Mouse (Mus musculus) limb, embryonic 15.5 days (tissue): ENCODE measurements around the gene Pdgfa. TPM values are rescaled to one million over a fixed set of nuclear protein-coding genes. Genes with fewer than 3 reads are reported as not detected.

ENCODE experiments used
- ATAC-seq: fragments of 200-750 bp; cut with Nextera tagmentation; 2 replicates; pipeline ENCODE4 v1.8.0; 2017; ENCODE audit warnings: low read depth, moderate TSS enrichment; ENCODE audit not compliant: insufficient number of reproducible peaks, low FRiP score, low TSS enrichment
- H3K27ac ChIP-seq: fragments of 300-500 bp; sonication (generic); 2 replicates; pipeline ENCODE4 v1.5.1; 2015; ENCODE audit warnings: moderate library complexity, mild to moderate bottlenecking, inconsistent platforms
- H3K27me3 ChIP-seq: fragments of 300-500 bp; sonication (generic); 2 replicates; pipeline ENCODE4 v1.6.1; 2015; ENCODE audit warnings: inconsistent platforms
- H3K36me3 ChIP-seq: fragments of 300-500 bp; sonication (generic); 2 replicates; pipeline ENCODE4 v1.6.1; 2015; ENCODE audit warnings: inconsistent platforms
- H3K4me1 ChIP-seq: fragments of 300-500 bp; sonication (generic); 2 replicates; pipeline ENCODE4 v1.6.1; 2015; ENCODE audit warnings: inconsistent platforms
- H3K4me2 ChIP-seq: fragments of 300-500 bp; sonication (generic); 2 replicates; pipeline ENCODE4 v1.6.1; 2015; ENCODE audit warnings: mild to moderate bottlenecking, inconsistent platforms
- H3K4me3 ChIP-seq: fragments of 300-500 bp; sonication (generic); 2 replicates; pipeline ENCODE4 v1.5.1; 2015; ENCODE audit warnings: mild to moderate bottlenecking, inconsistent platforms
- H3K9ac ChIP-seq: fragments of 300-500 bp; sonication (generic); 2 replicates; pipeline ENCODE4 v1.6.1; 2015; ENCODE audit warnings: inconsistent platforms
- H3K9me3 ChIP-seq: fragments of 300-500 bp; sonication (generic); 2 replicates; pipeline ENCODE4 v1.6.1; 2016; ENCODE audit warnings: inconsistent platforms
- WGBS: fragments of 180-500 bp; shearing (Covaris S2); methylation state at CpG from one replicate; pipeline ENCODE4 v1.1.7; 2015; 5-methylcytosine and 5-hydroxymethylcytosine counted together
- polyA plus RNA-seq: library from polyadenylated mRNA; unstranded; fragments of >200 nt; fragmentation: Nextera tagmentation; extraction: Ambion mirVana; gene quantifications from 2 replicates; pipeline ENCODE4 v1.2.1, GENCODE M21; 2015

Pdgfa gene
- polyA plus RNA-seq, 1 experiment from 2014 or later: 65.7 TPM

- Histone ChIP-seq H3K9ac (no peak overlapping the region), H3K27ac (no peak overlapping the region), H3K4me3 (no peak overlapping the region), H3K4me2 (no peak overlapping the region), H3K36me3 (0 out of 2 replicates have a peak, but pooled peaks cover 6% of the 10 kb centered on the region), H3K4me1 (no peaks in the 10 kb centered on the region), H3K9me3 (no peaks in the 10 kb centered on the region), H3K27me3 (0 out of 2 replicates have a peak, but pooled peaks cover 2% of the 10 kb centered on the region)
- 0 out of 2 replicates have a peak, but pooled peaks have one; percentile 32 for ATAC-seq
- 62% methylated on average over 3 of the region's 3 CpGs for WGBS
Observed at GRCm38 (mm10) chr5:139015097-139015496, 17.9 kb upstream of the Pdgfa start.

- 47% methylated on average over 2 of the region's 2 CpGs for WGBS
- Histone ChIP-seq H3K36me3 (no peaks in the 10 kb centered on the region), H3K9me3 (no peaks in the 10 kb centered on the region), H3K4me3 (no peak overlapping the region), H3K27ac (no peak overlapping the region), H3K4me1 (no peaks in the 10 kb centered on the region), H3K4me2 (no peak overlapping the region), H3K27me3 (peaks cover 11% of the 10 kb centered on the region; the same call in 1 of the 2 replicates), H3K9ac (no peak overlapping the region)
- ATAC-seq: no peak
Observed at GRCm38 (mm10) chr5:139010649-139011048, 13.5 kb upstream of the Pdgfa start.

GRCm38 (mm10) chr5:139007141-139007775, 10.1 kb upstream of the Pdgfa start:
- Histone ChIP-seq H3K36me3 (no peaks in the 10 kb centered on the region), H3K4me3 (no peak overlapping the region), H3K4me2 (no peak overlapping the region), H3K9ac (no peak overlapping the region), H3K27ac (no peak overlapping the region), H3K4me1 (no peaks in the 10 kb centered on the region), H3K27me3 (peaks cover 15% of the 10 kb centered on the region), H3K9me3 (no peaks in the 10 kb centered on the region)
- ATAC-seq: no peak
- WGBS: 42% methylated on average over 4 of the region's 4 CpGs

- Histone ChIP-seq H3K4me1 (no peaks in the 10 kb centered on the region), H3K4me2 (no peak overlapping the region), H3K27me3 (peaks cover 20% of the 10 kb centered on the region), H3K4me3 (no peak overlapping the region), H3K9ac (no peak overlapping the region), H3K27ac (no peak overlapping the region), H3K36me3 (no peaks in the 10 kb centered on the region), H3K9me3 (no peaks in the 10 kb centered on the region)
- no peak for ATAC-seq
- WGBS: 71% methylated on average over 6 of the region's 6 CpGs
Observed at GRCm38 (mm10) chr5:139004588-139004987, 7.4 kb upstream of the Pdgfa start.

- ATAC-seq: no peak
- peaks cover 46% of the 10 kb centered on the region for H3K27me3 ChIP-seq
- H3K4me2 ChIP-seq: no peak overlapping the region
- 54% methylated on average over 7 of the region's 7 CpGs for WGBS
- H3K36me3 ChIP-seq: no peaks in the 10 kb centered on the region
- H3K9me3 ChIP-seq: no peaks in the 10 kb centered on the region
- no peak overlapping the region for H3K9ac ChIP-seq
- no peak overlapping the region for H3K4me3 ChIP-seq
- H3K4me1 ChIP-seq: peaks cover 40% of the 10 kb centered on the region
- H3K27ac ChIP-seq: no peak overlapping the region
Observed at GRCm38 (mm10) chr5:138999716-139000115, 2.5 kb upstream of the Pdgfa start.

GRCm38 (mm10) chr5:138997936-138998580, 888 bp upstream of the Pdgfa start:
- H3K4me3 ChIP-seq: peak overlapping the region; percentile 77
- WGBS: 3% methylated on average over 30 of the region's 30 CpGs
- ATAC-seq: no peak
- H3K27ac ChIP-seq: no peak overlapping the region
- peak overlapping the region; percentile 95 for H3K4me2 ChIP-seq
- no peak overlapping the region for H3K9ac ChIP-seq
- no peaks in the 10 kb centered on the region for H3K9me3 ChIP-seq
- H3K27me3 ChIP-seq: peaks cover 58% of the 10 kb centered on the region
- H3K36me3 ChIP-seq: no peaks in the 10 kb centered on the region
- peaks cover 56% of the 10 kb centered on the region for H3K4me1 ChIP-seq

- peak overlapping the region; percentile 91 for H3K27ac ChIP-seq
- H3K4me3 ChIP-seq: peak overlapping the region; percentile 77
- peak overlapping the region; percentile 84; the same call in 1 of the 2 replicates for H3K9ac ChIP-seq
- no peak for ATAC-seq
- no peaks in the 10 kb centered on the region for H3K9me3 ChIP-seq
- H3K4me1 ChIP-seq: peaks cover 68% of the 10 kb centered on the region
- H3K36me3 ChIP-seq: no peaks in the 10 kb centered on the region
- 14% methylated on average over 24 of the region's 24 CpGs for WGBS
- peak overlapping the region; percentile 95 for H3K4me2 ChIP-seq
- H3K27me3 ChIP-seq: peaks cover 73% of the 10 kb centered on the region
Observed at GRCm38 (mm10) chr5:138996322-138997073, 672 bp downstream of the Pdgfa start.

- peak overlapping the region; percentile 84 for H3K9ac ChIP-seq
- peaks cover 77% of the 10 kb centered on the region for H3K27me3 ChIP-seq
- ATAC-seq: peak; percentile 52
- peak overlapping the region; percentile 95 for H3K4me2 ChIP-seq
- peak overlapping the region; percentile 91 for H3K27ac ChIP-seq
- no peaks in the 10 kb centered on the region for H3K36me3 ChIP-seq
- no peaks in the 10 kb centered on the region for H3K9me3 ChIP-seq
- WGBS: under 1% methylated on average over 47 of the region's 52 CpGs
- peak overlapping the region; percentile 77 for H3K4me3 ChIP-seq
- H3K4me1 ChIP-seq: peaks cover 74% of the 10 kb centered on the region
Observed at GRCm38 (mm10) chr5:138995721-138996311, 1.4 kb downstream of the Pdgfa start.

- Histone ChIP-seq H3K4me1 (peaks cover 81% of the 10 kb centered on the region), H3K27me3 (peaks cover 81% of the 10 kb centered on the region), H3K9ac (peak overlapping the region; percentile 84), H3K4me2 (peak overlapping the region; percentile 95), H3K9me3 (no peaks in the 10 kb centered on the region), H3K27ac (peak overlapping the region; percentile 91), H3K4me3 (peak overlapping the region; percentile 77), H3K36me3 (no peaks in the 10 kb centered on the region)
- under 1% methylated on average over 101 of the region's 127 CpGs for WGBS
- ATAC-seq: peak; percentile 32
Observed at GRCm38 (mm10) chr5:138994786-138995720, 2.1 kb downstream of the Pdgfa start.

- Histone ChIP-seq H3K4me3 (peak overlapping the region; percentile 77), H3K4me2 (peak overlapping the region; percentile 95), H3K27me3 (peaks cover 75% of the 10 kb centered on the region), H3K27ac (peak overlapping the region; percentile 91), H3K36me3 (no peaks in the 10 kb centered on the region), H3K4me1 (peaks cover 79% of the 10 kb centered on the region), H3K9ac (peak overlapping the region; percentile 84), H3K9me3 (no peaks in the 10 kb centered on the region)
- ATAC-seq: 0 out of 2 replicates have a peak, but pooled peaks have one; percentile 1
- under 1% methylated on average over 43 of the region's 48 CpGs for WGBS
Observed at GRCm38 (mm10) chr5:138994108-138994785, 2.9 kb downstream of the Pdgfa start.
